In the genomic region with DNA sequence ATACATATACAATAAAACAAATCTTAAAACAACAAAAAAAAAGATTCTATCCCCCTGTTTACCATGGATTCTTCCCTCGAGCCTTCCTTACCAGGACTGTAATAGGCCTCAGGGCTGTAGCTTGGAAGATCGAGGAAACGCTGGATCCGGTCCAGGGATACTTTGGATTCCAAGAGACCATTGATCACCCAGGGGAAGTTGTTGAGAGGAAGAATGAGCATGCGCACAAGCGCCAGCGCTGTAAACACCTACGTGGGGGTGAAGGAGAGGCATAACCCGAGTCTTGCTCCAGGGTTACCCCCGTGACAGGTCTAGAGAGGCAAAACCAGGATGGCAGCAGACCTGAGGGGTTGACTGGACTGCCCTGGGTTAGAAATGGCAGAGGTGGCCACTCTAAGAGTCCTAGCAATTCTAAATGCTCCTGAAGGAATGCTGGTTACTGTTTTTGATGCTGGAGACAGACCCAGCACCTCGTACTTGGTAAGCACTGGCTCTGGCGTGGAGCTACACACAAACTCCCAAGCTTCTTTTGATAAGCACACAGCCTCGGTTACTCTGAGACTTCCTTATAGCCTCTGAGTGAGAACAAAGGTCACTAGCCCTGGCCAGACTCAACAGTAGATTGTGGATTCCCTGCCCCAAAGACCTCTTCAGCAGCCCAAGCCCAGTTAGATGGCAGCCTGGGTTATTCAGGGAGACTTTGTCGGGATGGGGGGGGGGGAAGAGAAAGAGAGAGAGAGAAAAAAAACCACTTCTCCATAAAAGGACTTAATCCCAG, we compare ENCODE assay signal across 17 mouse cellular contexts. TPM values are rescaled to one million over a fixed set of nuclear protein-coding genes. Genes with fewer than 3 reads are reported as not detected.
DNase-seq lines count a peak whose midpoint lies in the region; ATAC-seq and TF ChIP-seq lines count a peak whose summit lies in the region.
"Had no signal": no experiment of that assay in that cellular context is flagged by ENCODE, and none has a peak within 500 bp of the region (broad histone marks: within the 10 kb centered on the region; RNA-seq: fewer than 3 reads in every experiment).

No protein-coding gene starts in this region.

- H3K9me3 ChIP-seq in heart, embryonic 10.5 days = no peaks in the 10 kb centered on the region
- H3K9me3 ChIP-seq in intestine, postnatal 0 days (ENCODE audit: control insufficient read depth) = no peaks in the 10 kb centered on the region
- no peaks in the 10 kb centered on the region for H3K9me3 ChIP-seq in forebrain, embryonic 13.5 days (replicated peaks)
- H3K9me3 ChIP-seq: hindbrain, embryonic 12.5 days had no signal

- no peak overlapping the region for H3K9ac ChIP-seq in intestine, postnatal 0 days (ENCODE audit: low read depth, low read length)
- no peak overlapping the region for H3K9ac ChIP-seq in forebrain, embryonic 13.5 days
- H3K9ac ChIP-seq: hindbrain, embryonic 12.5 days had no signal

- peak overlapping the region; percentile 32 for H3K4me2 ChIP-seq in intestine, postnatal 0 days (replicated peaks; ENCODE audit: low read depth)
- H3K4me2 ChIP-seq in forebrain, embryonic 13.5 days = no peak overlapping the region
- H3K4me2 ChIP-seq: hindbrain, embryonic 12.5 days had no signal

- DNase-seq in heart, adult 11 months = peak; percentile 88
- DNase-seq in heart, embryonic 10.5 days (ENCODE audit: low spot score) = no peak
- peak; percentile 35 for DNase-seq in kidney, adult 9 months
- no peak for DNase-seq in kidney, postnatal 14 days
- no peak for DNase-seq in cerebellum, postnatal 10 days
- DNase-seq: adrenal gland, postnatal 10 days; cerebellum, adult 11-12 months; cerebellum, adult 9-11 months; gastrocnemius, postnatal 10 days; heart, postnatal 10 days; heart, postnatal 4 days had no signal

- no peaks in the 10 kb centered on the region for H3K27me3 ChIP-seq in heart, embryonic 10.5 days (ENCODE audit: insufficient read depth, poor library complexity, severe bottlenecking)
- no peaks in the 10 kb centered on the region for H3K27me3 ChIP-seq in intestine, postnatal 0 days (replicated peaks; ENCODE audit: control insufficient read depth, insufficient read depth, low read length)
- H3K27me3 ChIP-seq in forebrain, embryonic 13.5 days = no peaks in the 10 kb centered on the region
- H3K27me3 ChIP-seq: hindbrain, embryonic 12.5 days had no signal

- WGBS in heart, embryonic 10.5 days = 82% methylated on average over 14 of the region's 14 CpGs
- WGBS in intestine, postnatal 0 days = 63% methylated on average over 14 of the region's 14 CpGs
- WGBS in forebrain, embryonic 13.5 days = 88% methylated on average over 14 of the region's 14 CpGs

- H3K4me1 ChIP-seq in heart, embryonic 10.5 days = no peaks in the 10 kb centered on the region
- H3K4me1 ChIP-seq in intestine, postnatal 0 days (replicated peaks; ENCODE audit: control insufficient read depth, insufficient read depth, low read length) = peaks cover 10% of the 10 kb centered on the region
- H3K4me1 ChIP-seq in forebrain, embryonic 13.5 days = peaks cover 5% of the 10 kb centered on the region

- TF ChIP-seq CTCF in intestine, postnatal 0 days (IDR thresholded peaks at IDR 0.05; ENCODE audit: low read depth) = no peak

- H3K36me3 ChIP-seq in heart, embryonic 10.5 days = peaks cover 36% of the 10 kb centered on the region
- peaks cover 20% of the 10 kb centered on the region; the same call in 1 of the 2 replicates for H3K36me3 ChIP-seq in intestine, postnatal 0 days (ENCODE audit: control insufficient read depth, insufficient read depth)
- peaks cover 30% of the 10 kb centered on the region for H3K36me3 ChIP-seq in forebrain, embryonic 13.5 days (ENCODE audit: poor library complexity, severe bottlenecking)

- no peak overlapping the region for H3K4me3 ChIP-seq in heart, embryonic 10.5 days
- H3K4me3 ChIP-seq in intestine, postnatal 0 days (ENCODE audit: low read depth, low read length) = no peak overlapping the region
- H3K4me3 ChIP-seq in forebrain, embryonic 13.5 days = no peak overlapping the region
- H3K4me3 ChIP-seq: embryonic facial prominence, embryonic 10.5 days; hindbrain, embryonic 12.5 days had no signal

- H3K27ac ChIP-seq in heart, embryonic 10.5 days = no peak overlapping the region
- H3K27ac ChIP-seq in intestine, postnatal 0 days (ENCODE audit: low read depth, low read length) = peak overlapping the region; percentile 78
- H3K27ac ChIP-seq in forebrain, embryonic 13.5 days = no peak overlapping the region
- H3K27ac ChIP-seq: embryonic facial prominence, embryonic 10.5 days; hindbrain, embryonic 12.5 days; hindbrain, postnatal 0 days had no signal

- ATAC-seq in intestine, postnatal 0 days = peak; percentile 89
- ATAC-seq in forebrain, embryonic 13.5 days = no peak
- ATAC-seq: forebrain, embryonic 14.5 days; hindbrain, postnatal 0 days had no signal

RNA-seq across cellular contexts. Expression of gene Abcc10, which starts 5.9 kb away (rescaled TPM):
- 5.4 and 7.3 TPM in 2 replicates for polyA plus RNA-seq in heart, embryonic 10.5 days (2016; fragmentation: Nextera tagmentation; extraction: Ambion mirVana)
- 5.4 and 6.2 TPM in 2 replicates for polyA plus RNA-seq in intestine, postnatal 0 days (2015; fragmentation: Nextera tagmentation; extraction: Ambion mirVana)
- 6.3 and 6.4 TPM in 2 replicates for polyA plus RNA-seq in forebrain, embryonic 13.5 days (2015; fragmentation: Nextera tagmentation; extraction: Ambion mirVana)

RNA-seq across cellular contexts. Expression of gene Dlk2, which starts 25.0 kb away (rescaled TPM):
- polyA plus RNA-seq in heart, embryonic 10.5 days (2016; fragmentation: Nextera tagmentation; extraction: Ambion mirVana) = 0.36 and 0.77 TPM in 2 replicates
- polyA plus RNA-seq in intestine, postnatal 0 days (2015; fragmentation: Nextera tagmentation; extraction: Ambion mirVana) = 0.33 and 0.42 TPM in 2 replicates
- 2.6 and 2.9 TPM in 2 replicates for polyA plus RNA-seq in forebrain, embryonic 13.5 days (2015; fragmentation: Nextera tagmentation; extraction: Ambion mirVana)

RNA-seq across cellular contexts. Expression of gene Tjap1, which starts 39.4 kb away (rescaled TPM):
- polyA plus RNA-seq in heart, embryonic 10.5 days (2016; fragmentation: Nextera tagmentation; extraction: Ambion mirVana) = 46.5 and 55.8 TPM in 2 replicates
- polyA plus RNA-seq in intestine, postnatal 0 days (2015; fragmentation: Nextera tagmentation; extraction: Ambion mirVana) = 29.3 and 34.6 TPM in 2 replicates
- polyA plus RNA-seq in forebrain, embryonic 13.5 days (2015; fragmentation: Nextera tagmentation; extraction: Ambion mirVana) = 36.9 and 38.9 TPM in 2 replicates

Comparison
In these comparisons a context has a peak if more than half of its experiments do, and no peak if none do; other contexts are left out.
1. DNase-seq: peak in heart, adult 11 months (single experiment) and kidney, adult 9 months (single experiment); none in heart, embryonic 10.5 days (single experiment), kidney, postnatal 14 days (single experiment) and cerebellum, postnatal 10 days (0 of 2).